Mouse (Mus musculus) v-Abl transformed pro-B cells (cell line): ENCODE measurements around the gene Fanca.

ENCODE experiments used
- in situ Hi-C, 2 experiments: fragments of 400-800 bp; cut with MboI; formaldehyde crosslinking; loops; one replicate each; pipeline ENCODE4 v1.15.1; 2025; ENCODE audit not compliant: unreplicated experiment in 2 of 2

The Fanca gene

GRCm38 (mm10) chr8:123318467-123318911, at the start of gene Fanca:
TSS of gene Fanca (minus strand) at chr8:123318576.
- in situ Hi-C loops, result no loop called here

GRCm38 (mm10) chr8:123361082-123361739, 42.8 kb upstream of the Fanca start:
- in situ Hi-C loops, result loop anchor here (5.0 to 10.0 kb wide), 2 partner anchors 39 to 64 kb away; partner anchors contain the start of gene Def8 (in 1 of the 2)

- in situ Hi-C loops, result no loop called here
Observed at GRCm38 (mm10) chr8:123353216-123353615, 34.8 kb upstream of the Fanca start.

GRCm38 (mm10) chr8:123352786-123353185, 34.4 kb upstream of the Fanca start:
- in situ Hi-C loops, result no loop called here

- in situ Hi-C loops, result no loop called here
Observed at GRCm38 (mm10) chr8:123352118-123352517, 33.7 kb upstream of the Fanca start.

GRCm38 (mm10) chr8:123349073-123349472, 30.7 kb upstream of the Fanca start:
- in situ Hi-C loops, result no loop called here

GRCm38 (mm10) chr8:123348237-123348843, 30.0 kb upstream of the Fanca start:
- in situ Hi-C loops, result no loop called here

- in situ Hi-C loops, result no loop called here
Observed at GRCm38 (mm10) chr8:123347293-123347692, 28.9 kb upstream of the Fanca start.

- in situ Hi-C loops, result no loop called here
Observed at GRCm38 (mm10) chr8:123345856-123346255, 27.5 kb upstream of the Fanca start.

GRCm38 (mm10) chr8:123345135-123345534, 26.8 kb upstream of the Fanca start:
- in situ Hi-C loops, result no loop called here

GRCm38 (mm10) chr8:123343422-123343821, 25.0 kb upstream of the Fanca start:
- in situ Hi-C loops, result no loop called here

- in situ Hi-C loops, result no loop called here
Observed at GRCm38 (mm10) chr8:123342911-123343310, 24.5 kb upstream of the Fanca start.

- in situ Hi-C loops, result no loop called here
Observed at GRCm38 (mm10) chr8:123342253-123342652, 23.9 kb upstream of the Fanca start.

- in situ Hi-C loops, result no loop called here
Observed at GRCm38 (mm10) chr8:123341040-123342015, 23.0 kb upstream of the Fanca start.

- in situ Hi-C loops, result no loop called here
Observed at GRCm38 (mm10) chr8:123340071-123340470, 21.7 kb upstream of the Fanca start.

- in situ Hi-C loops, result no loop called here
Observed at GRCm38 (mm10) chr8:123337475-123337874, 19.1 kb upstream of the Fanca start.

- in situ Hi-C loops, result no loop called here
Observed at GRCm38 (mm10) chr8:123334467-123334866, 16.1 kb upstream of the Fanca start.

GRCm38 (mm10) chr8:123333864-123334263, 15.5 kb upstream of the Fanca start:
- in situ Hi-C loops, result no loop called here

- in situ Hi-C loops, result no loop called here
Observed at GRCm38 (mm10) chr8:123333091-123333587, 14.8 kb upstream of the Fanca start.

GRCm38 (mm10) chr8:123332262-123333090, 14.1 kb upstream of the Fanca start, which contains the start of gene Spire2:
TSS of gene Spire2 (plus strand) at chr8:123332713.
- in situ Hi-C loops, result no loop called here
